In the genomic region with DNA sequence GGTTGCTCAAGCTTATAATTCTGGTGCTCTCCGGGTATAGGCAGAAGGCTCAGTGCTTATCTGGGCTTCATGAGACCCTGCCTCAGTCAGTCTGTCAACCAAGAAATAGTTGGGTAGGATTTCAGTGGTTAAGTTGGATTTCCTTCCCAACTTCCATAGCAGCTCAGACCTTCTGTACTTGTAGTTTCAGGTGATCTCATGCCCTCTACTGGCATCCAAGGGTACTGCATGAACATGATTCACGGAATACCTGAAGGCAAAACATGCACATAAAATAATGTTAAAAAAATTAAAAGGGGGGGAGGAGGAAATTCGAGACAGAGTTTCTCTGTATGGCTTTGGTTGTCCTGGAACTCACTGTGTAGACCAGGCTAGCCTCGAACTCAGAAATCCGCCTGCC, we compare ENCODE assay signal across 8 mouse cellular contexts. TPM values are rescaled to one million over a fixed set of nuclear protein-coding genes. Genes with fewer than 3 reads are reported as not detected.
DNase-seq lines count a peak whose midpoint lies in the region.

No protein-coding gene starts in this region.

- H3K27me3 ChIP-seq in heart, embryonic 10.5 days (ENCODE audit: insufficient read depth, poor library complexity, severe bottlenecking): no peaks in the 10 kb centered on the region

- no peaks in the 10 kb centered on the region for H3K9me3 ChIP-seq in heart, embryonic 10.5 days

- DNase-seq in heart, adult 18-20 months: peak; percentile 55 to 88
- no peak for DNase-seq in heart, embryonic 10.5 days (ENCODE audit: low spot score)
- DNase-seq in MN1 (ENCODE audit: low spot score): peak; percentile 81
- peak; percentile 86 to 90 for DNase-seq in cerebellum, postnatal 10 days
- DNase-seq in heart, adult 8-10 months (ENCODE audit: low spot score): peak; percentile 72
- DNase-seq in left cerebral cortex, adult 18-20 months (ENCODE audit: low spot score in 2 of 2): peak; percentile 68 to 81
- DNase-seq in ovary, adult 18-20 months (ENCODE audit: low spot score): peak; percentile 19
- DNase-seq in thymus, postnatal 10 days (ENCODE audit: low spot score in 2 of 2): peak; percentile 27 to 62

- WGBS in heart, embryonic 10.5 days: 64% methylated on average over 5 of the region's 5 CpGs

- peaks cover 12% of the 10 kb centered on the region for H3K4me1 ChIP-seq in heart, embryonic 10.5 days

- peaks cover 27% of the 10 kb centered on the region for H3K36me3 ChIP-seq in heart, embryonic 10.5 days

- no peak overlapping the region for H3K4me3 ChIP-seq in heart, embryonic 10.5 days

- H3K27ac ChIP-seq in heart, embryonic 10.5 days: no peak overlapping the region

RNA-seq across cellular contexts. Expression of gene Polr3k, which starts 2.8 kb away (rescaled TPM):
- 10 to 100 TPM in 1 of 2 experiments, 1 to 10 TPM in 1; 8.3 to 11.0 TPM for total RNA-seq in heart, adult 18-20 months (2021)
- polyA plus RNA-seq in heart, embryonic 10.5 days (2016; fragmentation: Nextera tagmentation; extraction: Ambion mirVana): 63.4 and 74.1 TPM in 2 replicates
- total RNA-seq in heart, adult 8-10 months (2022): 10 to 100 TPM in 2 of 4 experiments, 1 to 10 TPM in 2; 9.1 to 11.4 (median 10.3) TPM
- total RNA-seq in left cerebral cortex, adult 18-20 months (2021): 10 to 100 TPM; 28.5 to 31.9 TPM

RNA-seq across cellular contexts. Expression of gene Pcmtd2, which starts 29.3 kb away (rescaled TPM):
- total RNA-seq in heart, adult 18-20 months (2021): 10 to 100 TPM; 46.0 to 61.4 TPM
- 22.7 and 22.9 TPM in 2 replicates for polyA plus RNA-seq in heart, embryonic 10.5 days (2016; fragmentation: Nextera tagmentation; extraction: Ambion mirVana)
- total RNA-seq in heart, adult 8-10 months (2022): 10 to 100 TPM; 41.6 to 72.3 (median 48.5) TPM
- 10 to 100 TPM; 81.2 to 83.6 TPM for total RNA-seq in left cerebral cortex, adult 18-20 months (2021)
